Mouse (Mus musculus): ENCODE measurements around the gene Cx3cr1. TPM values are rescaled to one million over a fixed set of nuclear protein-coding genes. Genes with fewer than 3 reads are reported as not detected.

Cx3cr1 gene
- polyA plus RNA-seq, 1 experiment from 2014 or later, result 7.0 TPM

DNA sequence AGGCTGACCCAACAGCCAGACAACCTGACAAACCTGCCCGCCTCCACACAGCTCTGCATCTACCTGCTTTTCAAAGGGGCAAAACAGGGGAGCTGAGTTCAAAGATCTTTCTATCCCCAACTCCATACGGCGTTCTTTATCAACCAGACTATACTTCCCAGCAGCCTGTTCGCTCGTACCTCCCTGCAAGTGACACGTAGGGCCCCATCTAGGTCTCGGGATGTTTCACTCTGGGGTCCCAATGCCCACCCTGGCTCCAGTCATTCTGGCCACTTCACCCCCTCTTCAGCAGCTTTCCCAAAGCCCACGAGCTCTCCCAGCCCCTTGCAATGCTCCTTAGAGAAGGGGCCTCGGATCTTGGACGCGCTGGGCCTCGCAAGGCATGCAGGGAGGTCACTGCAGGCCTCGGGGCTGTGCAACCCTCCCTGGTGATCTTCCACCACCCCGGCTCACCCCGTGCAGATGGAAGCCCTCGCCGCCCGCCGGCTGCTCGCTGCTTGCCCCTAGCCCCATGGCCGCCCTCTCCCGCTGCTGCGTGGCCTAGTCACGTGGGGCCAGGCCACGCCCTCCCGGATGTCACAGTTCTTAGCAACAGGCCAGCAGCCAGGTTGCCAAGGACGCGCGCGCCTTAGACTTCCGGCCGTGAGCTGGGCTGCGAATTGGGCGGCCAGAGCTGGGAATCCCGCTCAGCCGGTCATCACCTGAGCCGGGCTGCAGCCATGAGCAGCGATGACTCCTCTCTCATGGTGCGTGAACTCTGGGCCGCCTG, 132.5 kb downstream of the Cx3cr1 start, which contains the start of the genes Gorasp1 and Ttc21a:
Gorasp1 (minus strand) TSS at position 561 of the 769 bp plus-strand sequence.
Ttc21a (plus strand) TSS at position 602 of the 769 bp plus-strand sequence.
- peaks cover 4% of the 10 kb centered on the region for H3K36me3 ChIP-seq (ENCODE audit: control insufficient read depth, insufficient read depth, low read length)
- H3K4me3 ChIP-seq (ENCODE audit: low read depth, low read length), result peak within 1 kb of the TSS; percentile 81
- H3K4me2 ChIP-seq, result peak within 1 kb of the TSS; percentile 75
- H3K27me3 ChIP-seq (replicated peaks; ENCODE audit: control insufficient read depth, insufficient read depth, low read length), result no peaks in the 10 kb centered on the region
- peaks cover 3% of the 10 kb centered on the region; the same call in 1 of the 2 replicates for H3K4me1 ChIP-seq (replicated peaks; ENCODE audit: control insufficient read depth, insufficient read depth, low read length)
- WGBS, result 2% methylated on average over 40 of the region's 40 CpGs
- peak; percentile 94 for ATAC-seq (replicated peaks; ENCODE audit: low FRiP score)
- DNase-seq (ENCODE audit: low spot score), result peak; percentile 92
- H3K9me3 ChIP-seq (ENCODE audit: control insufficient read depth, low read length), result no peaks in the 10 kb centered on the region
- H3K27ac ChIP-seq (ENCODE audit: low read depth, low read length), result peak within 1 kb of the TSS; percentile 54
- peak within 1 kb of the TSS; percentile 85 for H3K9ac ChIP-seq (ENCODE audit: low read depth, low read length)

- Histone ChIP-seq H3K36me3 (ENCODE audit: control insufficient read depth, insufficient read depth, low read length) (peaks cover 19% of the 10 kb centered on the region), H3K4me2 (no peak overlapping the region), H3K9me3 (ENCODE audit: control insufficient read depth, low read length) (no peaks in the 10 kb centered on the region), H3K9ac (ENCODE audit: low read depth, low read length) (no peak overlapping the region), H3K4me1 (replicated peaks; ENCODE audit: control insufficient read depth, insufficient read depth, low read length) (peaks cover 3% of the 10 kb centered on the region; the same call in 1 of the 2 replicates), H3K27ac (ENCODE audit: low read depth, low read length) (no peak overlapping the region; the same call in 1 of the 2 replicates), H3K27me3 (replicated peaks; ENCODE audit: control insufficient read depth, insufficient read depth, low read length) (no peaks in the 10 kb centered on the region), H3K4me3 (ENCODE audit: low read depth, low read length) (no peak overlapping the region)
- WGBS, result 92% methylated on average over 6 of the region's 6 CpGs
- DNase-seq (ENCODE audit: low spot score), result no peak
- ATAC-seq (replicated peaks; ENCODE audit: low FRiP score), result no peak
Measured at GRCm38 (mm10) chr9:119933675-119934074, 136.0 kb downstream of the Cx3cr1 start.

GRCm38 (mm10) chr9:119932358-119932757, 137.3 kb downstream of the Cx3cr1 start:
- Histone ChIP-seq H3K27me3 (replicated peaks; ENCODE audit: control insufficient read depth, insufficient read depth, low read length) (no peaks in the 10 kb centered on the region), H3K9ac (ENCODE audit: low read depth, low read length) (no peak overlapping the region), H3K36me3 (ENCODE audit: control insufficient read depth, insufficient read depth, low read length) (peaks cover 29% of the 10 kb centered on the region), H3K4me3 (ENCODE audit: low read depth, low read length) (no peak overlapping the region), H3K9me3 (ENCODE audit: control insufficient read depth, low read length) (no peaks in the 10 kb centered on the region), H3K4me2 (no peak overlapping the region), H3K4me1 (replicated peaks; ENCODE audit: control insufficient read depth, insufficient read depth, low read length) (peaks cover 3% of the 10 kb centered on the region; the same call in 1 of the 2 replicates), H3K27ac (ENCODE audit: low read depth, low read length) (no peak overlapping the region)
- no peak for ATAC-seq (replicated peaks; ENCODE audit: low FRiP score)
- DNase-seq (ENCODE audit: low spot score), result no peak
- WGBS, result 90% methylated on average over 12 of the region's 12 CpGs

- H3K4me2 ChIP-seq, result no peak overlapping the region
- H3K4me1 ChIP-seq (replicated peaks; ENCODE audit: control insufficient read depth, insufficient read depth, low read length), result 0 out of 2 replicates have a peak, but pooled peaks cover 2% of the 10 kb centered on the region
- no peaks in the 10 kb centered on the region for H3K27me3 ChIP-seq (replicated peaks; ENCODE audit: control insufficient read depth, insufficient read depth, low read length)
- H3K9me3 ChIP-seq (ENCODE audit: control insufficient read depth, low read length), result no peaks in the 10 kb centered on the region
- WGBS, result 81% methylated on average over 5 of the region's 5 CpGs
- H3K9ac ChIP-seq (ENCODE audit: low read depth, low read length), result no peak overlapping the region
- ATAC-seq (replicated peaks; ENCODE audit: low FRiP score) (no peak), DNase-seq (ENCODE audit: low spot score) (no peak)
- peaks cover 52% of the 10 kb centered on the region for H3K36me3 ChIP-seq (ENCODE audit: control insufficient read depth, insufficient read depth, low read length)
- H3K27ac ChIP-seq (ENCODE audit: low read depth, low read length), result no peak overlapping the region
- H3K4me3 ChIP-seq (ENCODE audit: low read depth, low read length), result no peak overlapping the region
Measured at GRCm38 (mm10) chr9:119926497-119926896, 143.2 kb downstream of the Cx3cr1 start.

GRCm38 (mm10) chr9:119925729-119926128, 143.9 kb downstream of the Cx3cr1 start:
- H3K27me3 ChIP-seq (replicated peaks; ENCODE audit: control insufficient read depth, insufficient read depth, low read length), result no peaks in the 10 kb centered on the region
- no peak overlapping the region for H3K4me3 ChIP-seq (ENCODE audit: low read depth, low read length)
- no peaks in the 10 kb centered on the region for H3K9me3 ChIP-seq (ENCODE audit: control insufficient read depth, low read length)
- no peak overlapping the region for H3K27ac ChIP-seq (ENCODE audit: low read depth, low read length)
- H3K4me2 ChIP-seq, result no peak overlapping the region
- WGBS, result 77% methylated on average over 8 of the region's 8 CpGs
- H3K9ac ChIP-seq (ENCODE audit: low read depth, low read length), result no peak overlapping the region
- peaks cover 52% of the 10 kb centered on the region for H3K36me3 ChIP-seq (ENCODE audit: control insufficient read depth, insufficient read depth, low read length)
- ATAC-seq (replicated peaks; ENCODE audit: low FRiP score) (no peak), DNase-seq (ENCODE audit: low spot score) (no peak)
- H3K4me1 ChIP-seq (replicated peaks; ENCODE audit: control insufficient read depth, insufficient read depth, low read length), result 0 out of 2 replicates have a peak, but pooled peaks cover 2% of the 10 kb centered on the region

GRCm38 (mm10) chr9:119925120-119925657, 144.5 kb downstream of the Cx3cr1 start:
- no peaks in the 10 kb centered on the region for H3K9me3 ChIP-seq (ENCODE audit: control insufficient read depth, low read length)
- H3K27ac ChIP-seq (ENCODE audit: low read depth, low read length), result no peak overlapping the region
- DNase-seq (ENCODE audit: low spot score) (no peak), ATAC-seq (replicated peaks; ENCODE audit: low FRiP score) (peak; percentile 39; the same call in 1 of the 2 replicates)
- H3K36me3 ChIP-seq (ENCODE audit: control insufficient read depth, insufficient read depth, low read length), result peaks cover 52% of the 10 kb centered on the region
- H3K9ac ChIP-seq (ENCODE audit: low read depth, low read length), result no peak overlapping the region
- WGBS, result 60% methylated on average over 16 of the region's 16 CpGs
- H3K4me1 ChIP-seq (replicated peaks; ENCODE audit: control insufficient read depth, insufficient read depth, low read length), result 0 out of 2 replicates have a peak, but pooled peaks cover 2% of the 10 kb centered on the region
- H3K4me2 ChIP-seq, result no peak overlapping the region
- H3K4me3 ChIP-seq (ENCODE audit: low read depth, low read length), result no peak overlapping the region
- H3K27me3 ChIP-seq (replicated peaks; ENCODE audit: control insufficient read depth, insufficient read depth, low read length), result no peaks in the 10 kb centered on the region

DNA sequence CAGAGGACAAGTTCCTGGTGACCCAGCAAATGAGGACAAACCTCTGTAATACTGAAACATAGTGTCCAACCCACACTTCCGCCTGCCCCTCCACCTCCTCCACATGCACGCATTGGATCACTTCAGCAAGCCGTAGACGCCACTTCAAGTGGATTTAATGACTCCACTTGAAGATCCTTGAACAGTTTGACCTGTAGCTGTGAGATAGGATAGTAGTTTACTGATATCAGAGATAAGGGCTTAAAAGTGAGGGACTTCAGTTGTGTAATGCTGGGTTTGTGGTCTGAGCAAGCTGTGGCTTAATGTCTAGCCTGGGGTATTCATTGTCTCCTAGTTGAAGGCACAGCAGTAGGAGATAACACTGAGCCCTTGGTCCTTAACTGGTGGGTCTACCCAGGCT, 146.2 kb downstream of the Cx3cr1 start:
- H3K4me2 ChIP-seq, result no peak overlapping the region
- DNase-seq (ENCODE audit: low spot score), result no peak
- no peak overlapping the region for H3K4me3 ChIP-seq (ENCODE audit: low read depth, low read length)
- no peak for ATAC-seq (replicated peaks; ENCODE audit: low FRiP score)
- H3K9me3 ChIP-seq (ENCODE audit: control insufficient read depth, low read length), result no peaks in the 10 kb centered on the region
- WGBS, result 63% methylated on average over 4 of the region's 4 CpGs
- H3K4me1 ChIP-seq (replicated peaks; ENCODE audit: control insufficient read depth, insufficient read depth, low read length), result 0 out of 2 replicates have a peak, but pooled peaks cover 2% of the 10 kb centered on the region
- no peak overlapping the region for H3K9ac ChIP-seq (ENCODE audit: low read depth, low read length)
- H3K27ac ChIP-seq (ENCODE audit: low read depth, low read length), result no peak overlapping the region
- H3K27me3 ChIP-seq (replicated peaks; ENCODE audit: control insufficient read depth, insufficient read depth, low read length), result no peaks in the 10 kb centered on the region
- peaks cover 52% of the 10 kb centered on the region for H3K36me3 ChIP-seq (ENCODE audit: control insufficient read depth, insufficient read depth, low read length)

GRCm38 (mm10) chr9:119919858-119920257, 149.8 kb downstream of the Cx3cr1 start:
- Histone ChIP-seq H3K4me1 (replicated peaks; ENCODE audit: control insufficient read depth, insufficient read depth, low read length) (no peaks in the 10 kb centered on the region), H3K36me3 (ENCODE audit: control insufficient read depth, insufficient read depth, low read length) (peaks cover 38% of the 10 kb centered on the region), H3K4me3 (ENCODE audit: low read depth, low read length) (no peak overlapping the region), H3K9ac (ENCODE audit: low read depth, low read length) (no peak overlapping the region), H3K27me3 (replicated peaks; ENCODE audit: control insufficient read depth, insufficient read depth, low read length) (no peaks in the 10 kb centered on the region), H3K4me2 (no peak overlapping the region), H3K9me3 (ENCODE audit: control insufficient read depth, low read length) (no peaks in the 10 kb centered on the region), H3K27ac (ENCODE audit: low read depth, low read length) (no peak overlapping the region)
- no peak for ATAC-seq (replicated peaks; ENCODE audit: low FRiP score)
- DNase-seq (ENCODE audit: low spot score), result no peak
- WGBS, result 83% methylated on average over 1 of the region's 1 CpGs
